Mouse (Mus musculus): ENCODE results near the gene Mcm9.

Gene Mcm9

DNA sequence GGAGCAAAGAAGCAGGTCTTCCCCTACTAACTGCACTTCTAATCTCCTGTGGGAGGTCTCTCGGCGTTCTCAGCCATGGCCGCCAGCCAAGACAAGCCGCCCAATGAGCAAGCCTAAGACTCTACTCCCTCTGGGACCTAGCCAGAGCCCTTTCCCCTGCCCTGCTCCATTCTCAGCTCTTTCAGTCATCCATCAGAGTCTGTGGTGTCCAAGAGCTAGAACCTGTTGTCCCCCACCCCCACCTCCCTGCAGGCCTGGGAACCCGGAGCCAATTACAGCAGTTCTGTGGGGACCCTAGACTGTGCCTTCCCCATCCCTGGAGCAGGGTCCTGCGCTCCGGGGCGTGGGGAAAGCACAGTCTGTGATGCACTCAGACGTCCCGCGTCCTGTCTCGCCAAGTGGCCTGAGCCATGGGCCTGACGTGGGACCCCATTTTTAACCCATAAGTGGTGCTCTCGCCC lies 49.6 kb downstream of the Mcm9 start:
- peak; percentile 28 to 49 for DNase-seq (ENCODE audit: low spot score in 2 of 2)

DNA sequence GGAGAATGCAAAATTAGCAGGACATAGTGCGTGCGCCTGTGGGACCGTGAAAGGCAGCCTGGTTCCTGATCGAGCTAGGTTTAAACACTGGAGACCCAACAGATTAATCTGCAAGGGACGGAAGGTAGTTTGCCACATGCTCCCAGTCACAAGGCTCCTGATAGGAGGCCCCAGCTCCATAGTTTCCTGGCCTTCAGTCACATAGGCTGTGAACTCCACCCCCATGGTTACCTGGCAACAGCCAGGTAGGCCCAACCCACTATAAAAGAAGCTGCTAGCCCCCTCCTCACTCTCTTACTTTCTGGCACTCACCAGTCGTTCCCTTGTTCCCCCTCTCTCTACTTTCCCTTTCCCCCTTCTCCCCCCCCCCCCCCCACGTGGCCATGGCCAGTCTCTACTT lies 50.1 kb downstream of the Mcm9 start:
- DNase-seq (ENCODE audit: low spot score in 2 of 2), result no peak

DNA sequence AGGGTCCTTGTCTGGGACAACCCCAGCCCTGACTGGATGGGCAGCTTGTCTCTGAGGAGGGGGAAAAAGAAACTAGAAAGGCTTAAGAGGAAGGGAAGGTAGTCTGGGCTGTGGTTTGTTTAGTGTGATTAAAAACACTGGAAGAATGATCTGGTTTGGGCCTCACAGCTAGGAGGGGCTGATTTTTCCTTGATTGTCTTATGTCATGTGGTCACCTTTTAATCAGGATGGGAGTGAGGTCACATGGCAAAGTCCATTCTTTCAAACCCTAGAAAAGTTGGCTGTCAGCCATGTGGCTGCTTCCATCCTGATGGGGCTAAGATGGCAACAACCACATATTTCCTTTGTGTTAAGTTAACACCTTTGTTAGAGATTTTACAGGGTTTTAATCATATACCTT lies 61.7 kb downstream of the Mcm9 start:
- DNase-seq (ENCODE audit: low spot score in 2 of 2), result no peak

DNA sequence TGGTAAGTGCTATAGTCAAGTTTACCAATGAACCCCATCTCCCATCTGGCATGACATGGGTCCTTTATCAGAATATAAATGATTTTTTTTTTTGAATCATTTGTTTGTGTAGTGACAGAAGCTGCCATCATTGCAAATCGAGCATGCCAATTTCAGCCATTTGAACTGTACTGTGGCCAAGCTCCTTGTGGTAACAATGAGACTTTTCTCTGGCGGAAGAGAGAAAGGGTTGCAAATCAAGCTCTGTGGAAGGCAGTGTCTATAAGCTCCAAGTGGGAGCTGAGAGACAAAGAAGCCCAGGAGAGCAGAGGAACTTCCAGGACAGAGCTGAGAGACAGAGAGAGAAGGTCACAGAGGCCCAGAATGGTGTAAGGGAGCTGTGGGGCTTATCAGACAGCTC lies 64.7 kb downstream of the Mcm9 start:
- DNase-seq (ENCODE audit: low spot score in 2 of 2), result no peak

DNA sequence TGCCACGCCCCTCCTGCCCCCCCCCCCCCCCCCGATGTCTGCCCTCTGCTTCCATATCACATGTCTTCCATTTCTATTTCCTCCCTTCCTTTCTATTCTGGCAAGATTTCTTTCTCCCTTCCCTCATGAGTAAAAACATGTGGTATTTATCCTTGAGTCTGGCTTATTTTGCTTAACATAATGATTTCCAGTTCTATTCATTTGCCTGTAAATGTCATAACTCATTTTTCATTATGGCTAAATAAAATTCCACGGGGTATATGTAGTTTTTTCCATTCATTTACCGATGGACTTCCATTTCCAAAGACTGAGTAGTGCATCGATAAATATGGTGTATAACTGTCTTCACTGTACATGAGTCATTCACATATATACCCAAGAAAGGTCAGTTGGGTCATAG lies 68.2 kb downstream of the Mcm9 start:
- DNase-seq (ENCODE audit: low spot score in 2 of 2), result no peak

DNA sequence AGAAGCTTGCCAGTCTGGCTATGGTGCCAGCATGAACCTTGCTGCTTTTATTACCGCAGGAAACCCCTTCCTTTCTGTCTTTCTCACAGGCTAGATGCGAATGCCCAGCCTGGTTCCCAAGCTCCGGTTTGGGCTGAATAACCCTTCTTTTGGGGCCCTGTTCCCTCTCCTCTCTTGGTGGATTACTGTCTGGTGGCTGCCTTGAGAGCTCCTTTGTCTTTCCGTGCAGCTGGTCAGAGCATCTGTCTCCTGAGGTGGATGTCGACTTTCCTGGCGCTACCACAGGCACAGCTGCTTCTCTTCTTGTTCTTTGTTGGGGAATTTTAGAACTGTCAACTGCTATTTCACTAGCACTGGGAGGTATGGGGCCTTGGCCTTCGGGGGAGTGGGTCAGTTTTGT lies 92.6 kb downstream of the Mcm9 start:
- no peak for DNase-seq (ENCODE audit: low spot score in 2 of 2)

DNA sequence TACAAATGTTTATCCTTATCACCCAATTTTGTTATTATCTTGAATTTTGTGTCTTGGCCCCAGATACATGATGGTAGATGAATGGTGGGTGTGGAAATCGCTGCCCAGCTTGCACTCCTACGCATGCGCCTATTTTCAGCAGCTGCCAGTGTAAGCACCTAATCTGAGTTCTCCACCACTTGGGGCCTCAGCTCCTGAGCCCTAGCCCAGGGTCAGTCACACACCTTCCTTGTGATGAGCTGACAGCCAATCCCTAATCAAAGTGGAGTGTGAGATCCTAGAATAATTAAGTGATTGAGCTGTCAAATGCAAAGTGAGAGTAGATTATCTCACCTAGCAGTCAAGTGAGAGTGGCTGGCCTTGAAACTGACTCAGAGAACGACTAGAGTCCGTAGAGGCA lies 97.9 kb downstream of the Mcm9 start:
- DNase-seq (ENCODE audit: low spot score in 2 of 2), result no peak

DNA sequence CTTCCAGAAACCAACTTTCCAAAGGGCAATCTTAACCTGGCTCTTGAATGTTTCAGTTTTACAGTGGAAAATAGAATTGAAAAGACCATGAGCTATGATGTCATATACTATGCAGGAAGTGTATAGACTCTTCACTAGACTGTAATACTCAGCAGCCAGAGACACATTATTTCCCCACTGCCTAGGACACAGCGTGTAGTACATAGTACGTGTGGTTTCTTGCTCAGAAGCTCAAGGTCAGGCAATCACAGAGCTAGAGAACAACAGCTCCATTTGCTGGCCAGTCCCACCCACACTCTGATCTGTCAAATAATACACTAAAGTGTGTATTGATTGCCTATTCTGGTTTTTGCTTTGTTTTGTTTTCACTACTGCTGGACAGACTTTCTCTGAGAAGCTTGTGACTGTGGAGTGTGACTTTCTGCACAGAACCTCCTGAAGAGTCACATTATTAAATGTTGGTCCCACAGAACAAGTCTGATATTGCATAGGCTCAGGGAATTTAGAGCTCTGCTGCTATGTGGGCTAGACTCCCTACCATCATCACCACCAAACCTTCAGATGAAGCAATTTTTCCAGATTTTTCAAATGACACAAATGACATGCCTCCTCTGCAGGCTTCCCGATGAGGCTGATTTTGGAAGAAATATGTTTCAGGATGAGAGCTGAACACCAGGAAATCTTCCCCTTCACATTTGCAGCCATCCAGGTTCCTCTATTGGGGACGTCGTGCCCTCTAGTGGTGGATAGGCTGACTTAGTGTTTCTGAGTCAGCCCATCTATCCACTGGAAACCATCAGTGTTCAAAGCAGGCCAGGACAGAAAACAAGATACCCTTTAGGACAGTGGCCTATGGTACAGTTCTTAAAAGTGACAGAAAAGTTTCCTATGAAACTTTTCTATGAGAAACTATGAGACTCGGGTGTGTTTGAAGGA lies 102.1 kb downstream of the Mcm9 start:
- peak; percentile 66 to 79 for DNase-seq (ENCODE audit: low spot score in 2 of 2)

DNA sequence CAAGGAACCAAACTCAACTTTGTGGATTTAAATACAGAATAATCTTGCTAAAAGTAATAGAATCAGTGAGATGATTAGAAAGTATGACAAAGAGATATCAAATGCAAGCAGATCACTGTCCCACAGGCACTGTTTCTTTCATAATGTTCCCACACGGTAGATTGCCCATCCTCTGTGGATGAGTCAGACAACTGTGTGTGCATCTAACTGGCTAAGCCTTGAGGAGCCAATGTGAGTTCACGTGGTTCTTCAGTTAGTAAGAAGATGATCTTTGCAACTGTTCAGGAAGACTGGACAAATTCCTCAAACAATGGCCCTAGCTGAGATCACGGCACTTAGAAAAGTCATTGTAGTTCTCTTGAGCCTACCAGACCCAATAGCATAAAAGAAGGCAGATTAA lies 102.9 kb downstream of the Mcm9 start:
- DNase-seq (ENCODE audit: low spot score in 2 of 2), result no peak

DNA sequence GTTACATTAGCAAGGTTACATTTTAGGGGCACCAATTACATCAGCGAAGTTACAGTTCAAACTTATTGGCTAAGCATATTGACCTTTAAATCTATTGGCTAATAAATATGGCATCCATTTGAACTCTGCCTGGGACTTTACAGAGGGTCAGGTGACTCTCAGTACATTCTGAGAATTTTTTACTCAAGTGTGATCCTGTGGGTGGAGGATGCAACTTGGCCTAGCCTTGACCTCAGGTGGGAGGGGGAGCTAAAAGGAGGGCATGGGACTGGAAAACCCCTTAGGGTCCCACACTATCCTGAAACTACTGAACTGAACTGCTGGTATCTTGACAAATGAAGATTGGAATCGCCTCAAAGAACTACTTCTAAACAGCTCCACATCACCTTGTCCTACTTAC lies 103.9 kb downstream of the Mcm9 start:
- DNase-seq (ENCODE audit: low spot score in 2 of 2), result no peak

DNA sequence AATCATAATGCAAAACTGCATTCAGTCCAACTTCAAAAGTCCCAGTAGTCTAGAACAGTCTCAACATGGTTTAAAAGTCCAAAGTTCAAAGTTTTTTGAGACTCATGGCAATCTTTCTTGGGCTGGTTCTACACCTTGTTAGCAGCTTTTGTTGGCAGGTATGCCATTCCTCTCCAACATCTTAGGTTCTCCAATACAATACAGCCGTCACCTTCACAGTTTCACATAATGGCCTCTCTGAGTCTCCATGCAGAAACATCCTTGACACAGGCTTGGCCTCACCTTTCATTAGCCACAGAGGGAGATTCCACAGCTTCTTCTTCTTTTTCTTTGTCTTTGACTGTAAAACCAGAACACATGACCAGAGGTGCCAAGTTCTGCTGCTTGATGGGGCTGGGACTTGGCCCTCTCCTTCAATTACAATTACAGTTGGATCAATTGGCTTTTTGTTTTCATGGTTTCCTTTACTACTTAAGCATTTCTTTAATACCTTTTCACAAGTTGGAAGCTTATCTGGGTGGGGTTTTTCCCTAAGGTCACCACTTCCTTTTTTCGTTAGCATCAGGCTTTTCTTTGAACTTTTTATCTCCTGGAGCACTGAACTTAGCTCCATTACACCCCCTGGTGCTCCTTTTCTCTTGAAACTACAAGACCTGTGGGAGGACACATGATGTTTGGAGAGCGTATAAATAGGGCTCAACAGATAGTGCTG lies 104.8 kb downstream of the Mcm9 start:
- DNase-seq (ENCODE audit: low spot score in 2 of 2), result no peak

DNA sequence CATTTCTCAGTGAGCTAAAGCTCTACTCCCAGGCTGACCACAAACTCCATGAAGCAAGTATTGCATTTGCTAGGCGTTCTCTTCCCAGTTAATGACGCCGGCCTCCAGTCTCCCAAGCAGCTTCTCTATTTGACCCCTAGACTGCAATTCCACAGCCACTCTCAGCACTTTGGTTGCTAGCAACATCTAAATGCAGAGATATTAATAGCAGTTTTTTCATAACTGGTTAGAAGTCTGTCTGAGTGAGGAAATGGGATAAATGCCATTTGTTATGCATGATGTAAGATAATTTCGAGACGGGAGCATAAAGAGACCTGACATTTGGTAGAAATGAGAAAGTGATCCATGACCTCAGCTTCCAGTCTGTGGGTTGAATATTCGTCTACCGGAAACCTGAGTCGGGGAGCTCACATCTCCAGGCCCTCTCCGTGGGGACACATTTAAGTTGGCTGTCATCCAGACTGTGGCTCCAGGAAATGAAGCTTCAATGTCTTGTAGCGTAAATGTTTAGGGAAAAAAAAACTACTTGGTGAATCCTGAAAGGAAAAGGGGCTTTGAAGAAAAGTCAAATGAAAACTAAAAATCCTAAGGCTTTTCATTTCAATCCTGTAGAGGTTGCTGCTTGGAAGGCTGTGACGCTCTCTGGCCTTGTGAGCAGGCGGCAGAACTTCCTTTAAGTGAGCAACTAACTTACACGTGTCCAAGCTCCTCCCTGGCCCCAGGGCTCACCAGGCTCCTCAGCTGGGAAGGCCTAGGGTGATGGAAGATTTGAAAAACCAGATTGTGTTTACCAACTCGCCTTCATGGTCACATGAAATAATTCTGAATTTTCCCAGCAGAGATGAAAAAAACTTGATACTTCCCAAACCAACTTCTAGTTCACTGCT lies 110.9 kb downstream of the Mcm9 start:
- DNase-seq (ENCODE audit: low spot score in 2 of 2), result no peak

DNA sequence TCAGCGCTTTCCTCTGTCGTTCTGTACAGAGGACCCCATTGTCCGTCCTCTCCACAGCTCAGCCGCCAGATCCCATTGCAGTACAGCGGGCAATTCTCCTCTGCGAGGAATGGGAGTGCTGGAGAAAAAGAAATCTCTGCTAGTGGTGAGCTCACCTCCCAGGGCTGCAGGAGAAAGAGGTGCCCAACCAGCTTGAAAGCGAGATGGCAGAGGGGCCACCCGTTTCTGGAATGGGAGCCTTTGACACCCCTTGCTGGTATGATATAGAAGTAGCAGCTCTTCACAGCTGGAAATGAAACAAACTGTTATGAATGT lies 111.7 kb downstream of the Mcm9 start:
- no peak for DNase-seq (ENCODE audit: low spot score in 2 of 2)

DNA sequence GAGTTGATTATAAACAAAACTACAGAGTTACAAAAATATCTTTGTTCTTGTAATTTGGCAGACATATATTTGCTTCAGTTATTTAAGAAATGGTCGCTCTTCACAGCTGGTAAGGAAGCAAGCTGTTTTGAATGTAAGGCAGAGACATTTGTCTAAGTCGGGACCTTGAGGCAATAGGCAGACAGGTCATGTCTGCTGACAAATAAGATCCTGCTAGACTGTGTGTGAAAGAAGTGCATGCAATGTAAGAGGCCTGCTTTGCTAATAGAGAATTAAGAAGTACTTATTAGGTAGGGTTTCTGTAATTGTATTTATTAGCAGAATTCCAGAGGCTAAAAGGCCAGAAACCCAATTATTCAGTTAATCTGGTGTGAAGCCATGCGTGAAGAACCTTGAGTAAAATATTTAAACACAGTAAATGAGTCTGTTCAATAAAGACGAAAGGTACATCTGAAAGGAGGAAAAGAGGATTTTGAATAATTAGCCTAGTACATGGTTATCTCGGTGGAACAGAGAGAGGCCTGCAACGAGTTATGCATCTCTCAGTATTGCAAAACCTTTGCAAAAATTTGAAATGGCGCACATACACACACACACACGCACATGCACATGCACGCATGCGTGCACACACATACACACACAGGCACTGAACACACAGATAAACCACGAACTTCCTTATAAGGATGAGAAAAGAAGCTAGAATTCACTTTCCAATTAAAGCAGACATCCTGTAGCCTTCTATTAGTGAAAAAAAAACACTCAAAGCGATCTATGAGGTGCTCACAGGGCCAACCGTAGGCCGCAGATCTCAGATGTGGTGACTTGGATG lies 112.3 kb downstream of the Mcm9 start:
- DNase-seq (ENCODE audit: low spot score in 2 of 2), result no peak

DNA sequence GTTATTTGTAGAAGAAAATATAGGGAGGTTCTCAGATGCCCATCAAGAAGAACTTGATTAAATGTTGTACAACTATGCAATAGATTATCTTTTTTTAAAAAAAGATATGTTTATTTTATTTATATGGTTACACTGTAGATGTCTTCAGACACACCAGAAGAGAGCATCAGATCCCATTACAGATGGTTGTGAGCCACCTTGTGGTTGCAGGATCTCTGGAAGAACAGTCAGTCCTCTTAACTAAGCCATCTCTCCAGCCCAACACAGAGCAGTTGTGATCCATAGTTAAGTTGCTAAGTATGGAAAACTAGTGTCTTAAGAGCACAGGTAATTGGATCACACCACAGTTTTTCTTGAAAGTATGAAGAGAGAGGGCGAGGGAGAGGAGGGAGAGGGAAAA lies 117.7 kb downstream of the Mcm9 start:
- no peak for DNase-seq (ENCODE audit: low spot score in 2 of 2)

DNA sequence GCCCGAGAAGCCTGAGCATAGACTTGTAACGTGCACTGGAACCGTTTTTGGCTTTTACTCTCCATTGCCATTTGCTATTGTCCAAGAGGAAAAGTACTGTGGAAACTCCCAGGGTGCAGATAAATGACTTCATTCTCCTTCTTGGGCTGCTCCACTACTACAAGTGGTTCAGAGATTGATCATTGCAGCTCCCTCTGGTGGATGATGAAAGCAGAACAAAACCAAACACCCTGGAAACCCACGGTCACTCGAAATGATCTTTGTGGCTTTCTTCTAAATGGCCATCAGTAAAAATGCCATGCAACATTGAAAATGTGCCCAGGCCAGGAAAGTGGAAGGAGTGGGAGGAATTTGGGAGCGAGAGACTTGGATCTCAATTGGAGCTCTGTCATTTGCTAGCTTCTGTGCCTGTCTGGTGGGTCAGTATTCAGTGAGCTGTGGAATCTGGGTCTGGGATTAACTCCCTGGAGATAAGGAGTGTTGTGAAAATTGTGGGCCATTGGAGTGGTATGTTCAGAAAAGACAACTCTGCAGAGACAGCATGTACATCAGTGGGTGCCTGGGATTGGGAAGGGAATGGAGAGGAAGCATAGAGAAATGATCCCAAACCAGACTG lies 121.0 kb downstream of the Mcm9 start:
- peak; percentile 42 to 76 for DNase-seq (ENCODE audit: low spot score in 2 of 2)

DNA sequence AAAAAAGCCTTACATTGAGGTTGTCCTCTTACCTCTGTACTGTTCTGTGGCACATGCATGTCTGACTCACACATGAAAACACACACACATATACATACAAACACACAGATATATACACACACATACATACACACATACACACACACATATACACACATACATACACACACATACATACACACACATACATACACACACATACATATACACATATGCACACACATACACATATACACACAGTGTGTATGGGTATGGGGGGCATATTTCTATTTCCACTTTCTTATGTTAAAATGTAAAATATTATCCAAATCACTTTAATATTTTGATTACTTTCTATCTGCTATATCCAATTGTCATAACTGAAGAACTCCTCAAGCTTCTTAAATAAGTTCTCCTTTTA lies 121.6 kb downstream of the Mcm9 start:
- no peak for DNase-seq (ENCODE audit: low spot score in 2 of 2)

DNA sequence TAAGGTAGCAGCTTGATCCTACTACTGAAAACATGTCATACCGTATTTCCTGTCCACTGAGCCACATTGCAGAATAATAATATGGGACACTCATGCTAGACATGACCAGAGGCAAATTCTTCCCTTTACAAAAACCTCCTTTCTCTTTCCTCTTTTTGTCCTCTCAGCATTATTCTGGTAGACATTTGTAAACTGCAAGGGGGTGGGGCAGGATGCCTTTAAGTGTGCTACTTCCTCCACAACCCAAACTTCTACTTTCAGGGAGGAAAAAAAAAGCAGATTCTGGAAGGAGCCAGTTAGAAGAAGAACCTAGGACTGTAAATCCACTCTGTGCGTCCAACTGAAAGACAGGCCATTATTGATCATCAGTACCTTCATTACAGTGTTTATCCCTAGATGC lies 124.7 kb downstream of the Mcm9 start:
- DNase-seq (ENCODE audit: low spot score in 2 of 2), result no peak

DNA sequence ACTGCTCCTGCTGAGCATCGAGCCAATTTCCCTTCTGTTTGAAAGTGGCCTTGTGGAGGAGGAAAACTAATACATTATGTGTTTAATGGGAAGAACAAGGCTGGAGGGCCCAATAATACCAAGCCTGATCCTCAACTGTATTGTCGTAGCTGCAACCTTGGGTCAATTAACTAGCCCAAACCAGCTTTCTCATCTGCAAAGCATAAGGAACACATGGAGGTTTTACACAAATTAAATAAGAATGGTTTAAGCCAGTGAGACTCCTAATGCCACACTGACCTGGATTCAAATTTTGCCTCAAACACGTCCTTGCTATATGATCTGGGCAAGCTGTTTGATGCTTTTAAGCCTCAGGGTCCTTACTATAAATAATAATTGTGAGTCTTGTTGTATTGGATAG lies 125.2 kb downstream of the Mcm9 start:
- DNase-seq (ENCODE audit: low spot score in 2 of 2), result no peak

DNA sequence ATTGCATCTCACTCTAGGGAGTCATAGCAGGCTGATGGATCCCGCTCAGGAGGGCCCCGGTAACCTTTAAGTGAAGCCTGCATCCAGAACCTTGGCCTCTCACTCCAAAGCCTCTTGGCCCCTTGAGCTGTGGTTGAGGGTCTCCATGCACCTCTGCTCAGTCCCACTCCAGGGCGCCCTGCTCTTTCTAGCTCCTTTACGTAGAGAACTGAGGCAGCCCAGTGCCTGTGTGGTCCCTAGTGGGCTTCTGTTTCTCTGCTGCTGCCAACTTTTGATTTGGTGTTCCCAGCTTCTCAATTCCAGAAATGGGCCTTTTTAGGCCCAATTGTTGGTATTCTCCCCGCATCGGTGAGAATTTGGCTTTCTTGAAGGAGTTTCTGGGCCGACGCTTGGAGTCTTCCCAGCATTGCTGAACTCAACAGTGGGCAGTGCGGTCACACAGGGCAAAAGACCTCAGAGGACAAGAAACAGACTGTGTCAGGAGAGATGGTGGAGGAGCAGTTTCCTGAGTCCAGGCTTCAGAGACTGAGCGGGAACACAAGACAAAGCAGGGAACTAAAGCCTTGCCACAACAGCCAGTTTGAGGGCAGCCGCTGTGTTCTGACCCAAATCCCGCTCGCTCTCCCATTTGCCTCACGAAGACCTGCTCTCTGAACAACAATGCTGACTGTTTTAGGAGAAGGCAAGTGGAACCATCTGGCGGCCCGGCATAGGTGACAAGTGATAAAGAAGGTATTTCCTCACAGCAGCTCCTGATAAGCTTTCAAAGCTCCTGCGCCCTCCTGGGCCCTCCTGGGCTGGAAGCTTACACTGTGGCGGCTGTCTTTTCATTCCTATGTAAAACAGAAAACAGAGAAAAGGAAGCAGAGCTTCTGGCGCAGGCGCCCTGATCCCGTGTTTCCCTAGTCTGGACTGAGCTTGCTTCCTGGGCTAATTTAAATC lies 127.1 kb downstream of the Mcm9 start:
- DNase-seq (ENCODE audit: low spot score in 2 of 2), result peak; percentile 28 to 48
